Mouse (Mus musculus) MEL (cell line): Measurements from ENCODE around the gene Sbk3.

Source experiments
- CTCF ChIP-seq, 3 experiments: IDR thresholded peaks in 2 of 3; conservative IDR thresholded peaks in 1 of 3; 2 replicates each; pipeline ENCODE4 v1.5.1; 2011 to 2012; ENCODE audit warnings: low read length in 3 of 3, low read depth in 2 of 3, mild to moderate bottlenecking in 2 of 3, improper control_type of control experiment in 1 of 3, inconsistent platforms in 1 of 3, mixed read lengths in 1 of 3, moderate library complexity in 1 of 3; ENCODE audit not compliant: control insufficient read depth in 1 of 3, insufficient read depth in 1 of 3, poor library complexity in 1 of 3, severe bottlenecking in 1 of 3
- MAZ ChIP-seq: IDR thresholded peaks from 2 replicates; pipeline ENCODE4 v1.6.1; 2012; ENCODE audit warnings: low read depth, mild to moderate bottlenecking, inconsistent platforms, low read length, improper control_type of control experiment
- NRF1 ChIP-seq: IDR thresholded peaks from 2 replicates; pipeline ENCODE4 v1.6.1; 2014; ENCODE audit warnings: low read depth, mild to moderate bottlenecking, inconsistent platforms, low read length, improper control_type of control experiment, moderate library complexity; ENCODE audit not compliant: poor library complexity, insufficient read depth, severe bottlenecking

DNA sequence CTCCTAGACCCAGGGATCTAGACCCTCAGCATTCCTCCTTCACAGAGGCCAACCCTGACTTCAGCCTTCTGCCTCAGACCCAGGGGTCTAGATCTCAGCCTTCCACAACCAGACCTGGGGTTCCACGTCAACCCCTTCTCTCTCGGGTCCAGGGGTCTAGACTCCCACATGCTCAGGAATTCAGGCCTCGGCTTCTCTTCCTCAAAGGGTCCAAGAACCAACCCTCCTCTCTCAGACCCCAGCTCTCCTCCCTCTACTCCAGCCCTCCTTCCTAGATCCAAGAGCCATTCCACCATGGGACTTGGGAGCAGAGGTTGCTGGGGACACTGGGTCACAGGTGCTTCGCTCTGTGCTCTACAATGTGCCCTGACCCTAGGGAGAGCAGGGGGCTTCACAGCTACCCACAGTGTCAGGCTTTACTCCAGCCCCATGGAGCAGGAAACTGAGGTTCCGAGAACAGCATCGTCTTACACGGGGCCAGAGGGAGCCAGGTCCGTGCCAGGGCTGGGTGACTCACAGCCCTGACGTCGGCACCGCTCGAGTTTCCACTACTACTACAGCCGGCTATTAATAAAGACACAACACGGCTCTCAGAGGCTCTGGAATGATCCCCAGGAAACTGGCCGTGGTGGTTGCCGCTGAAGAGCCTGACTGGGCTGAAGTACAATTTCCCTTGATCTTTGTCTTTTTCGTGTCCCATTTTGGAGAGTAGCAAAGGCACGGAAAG, 1.5 kb upstream of the Sbk3 start:
- TF ChIP-seq CTCF (IDR thresholded peaks at IDR 0.05 in 2 of 3, conservative IDR thresholded peaks at IDR 0.05 in 1 of 3; ENCODE audit: control insufficient read depth in 1 of 3, insufficient read depth in 1 of 3, low read depth in 2 of 3, low read length in 3 of 3, poor library complexity in 1 of 3, severe bottlenecking in 1 of 3): no peak
- no peak for TF ChIP-seq MAZ
- no peak for TF ChIP-seq NRF1
